Mouse (Mus musculus) kidney, postnatal 0 days (tissue): ENCODE measurements around the gene Itpr3. TPM values are rescaled to one million over a fixed set of nuclear protein-coding genes. Genes with fewer than 3 reads are reported as not detected.

Experiments
- ATAC-seq: fragments of 200-750 bp; cut with Nextera tagmentation; replicated peaks from 2 replicates; pipeline ENCODE4 v1.8.0; 2017; ENCODE audit warnings: low read depth, moderate number of reproducible peaks, moderate TSS enrichment, moderate library complexity; ENCODE audit not compliant: low FRiP score
- DNase-seq: peaks from one replicate; pipeline ENCODE4 v3.0.0-alpha.2; 2016; ENCODE audit warnings: low spot score
- H3K27ac ChIP-seq: fragments of 300-500 bp; sonication (generic); 2 replicates; pipeline ENCODE4 v1.5.1; 2014; ENCODE audit warnings: mild to moderate bottlenecking
- H3K27me3 ChIP-seq: fragments of 300-500 bp; sonication (generic); 2 replicates; pipeline ENCODE4 v1.6.1; 2014; ENCODE audit warnings: low read length, mixed read lengths; ENCODE audit not compliant: insufficient read depth
- H3K36me3 ChIP-seq: fragments of 300-500 bp; sonication (generic); 2 replicates; pipeline ENCODE4 v1.6.1; 2014; ENCODE audit warnings: low read length, mixed read lengths; ENCODE audit not compliant: insufficient read depth
- H3K4me1 ChIP-seq: fragments of 300-500 bp; sonication (generic); replicated peaks from 2 replicates; pipeline ENCODE4 v1.6.1; 2014; ENCODE audit warnings: antibody characterized with exemption, low read length, mixed read lengths; ENCODE audit not compliant: insufficient read depth
- H3K4me2 ChIP-seq: fragments of 300-500 bp; sonication (generic); 2 replicates; pipeline ENCODE4 v1.6.1; 2014; ENCODE audit warnings: mild to moderate bottlenecking, low read length, moderate library complexity, mixed read lengths
- H3K4me3 ChIP-seq: fragments of 300-500 bp; sonication (generic); replicated peaks from 2 replicates; pipeline ENCODE4 v1.5.1; 2014; ENCODE audit warnings: low read depth, low read length
- H3K9ac ChIP-seq: fragments of 300-500 bp; sonication (generic); 2 replicates; pipeline ENCODE4 v1.6.1; 2014; ENCODE audit warnings: low read depth, low read length
- H3K9me3 ChIP-seq: fragments of 300-500 bp; sonication (generic); replicated peaks from 2 replicates; pipeline ENCODE4 v1.6.1; 2016; ENCODE audit warnings: low read length, inconsistent platforms, mixed read lengths
- CTCF ChIP-seq: IDR thresholded peaks from 2 replicates; pipeline ENCODE4 v1.5.1; 2016; ENCODE audit warnings: antibody characterized with exemption, low read depth, mild to moderate bottlenecking, moderate library complexity
- WGBS: fragments of 180-500 bp; shearing (Covaris S2); extraction: QIAGEN DNeasy Blood & Tissue Kit; methylation state at CpG from one replicate; pipeline ENCODE4 v1.1.7; 2014; 5-methylcytosine and 5-hydroxymethylcytosine counted together
- microRNA-seq: library from miRNA; unstranded; fragments of <30 nt; microRNA quantifications from one replicate; pipeline ENCODE4, GENCODE M21; 2016
- polyA plus RNA-seq: library from polyadenylated mRNA; unstranded; fragments of >200 nt; fragmentation: Nextera tagmentation; extraction: Ambion mirVana; gene quantifications from 2 replicates; pipeline ENCODE4 v1.2.1, GENCODE M21; 2015

Gene Itpr3
- polyA plus RNA-seq, 1 experiment from 2014 or later = 4.1 TPM

DNA sequence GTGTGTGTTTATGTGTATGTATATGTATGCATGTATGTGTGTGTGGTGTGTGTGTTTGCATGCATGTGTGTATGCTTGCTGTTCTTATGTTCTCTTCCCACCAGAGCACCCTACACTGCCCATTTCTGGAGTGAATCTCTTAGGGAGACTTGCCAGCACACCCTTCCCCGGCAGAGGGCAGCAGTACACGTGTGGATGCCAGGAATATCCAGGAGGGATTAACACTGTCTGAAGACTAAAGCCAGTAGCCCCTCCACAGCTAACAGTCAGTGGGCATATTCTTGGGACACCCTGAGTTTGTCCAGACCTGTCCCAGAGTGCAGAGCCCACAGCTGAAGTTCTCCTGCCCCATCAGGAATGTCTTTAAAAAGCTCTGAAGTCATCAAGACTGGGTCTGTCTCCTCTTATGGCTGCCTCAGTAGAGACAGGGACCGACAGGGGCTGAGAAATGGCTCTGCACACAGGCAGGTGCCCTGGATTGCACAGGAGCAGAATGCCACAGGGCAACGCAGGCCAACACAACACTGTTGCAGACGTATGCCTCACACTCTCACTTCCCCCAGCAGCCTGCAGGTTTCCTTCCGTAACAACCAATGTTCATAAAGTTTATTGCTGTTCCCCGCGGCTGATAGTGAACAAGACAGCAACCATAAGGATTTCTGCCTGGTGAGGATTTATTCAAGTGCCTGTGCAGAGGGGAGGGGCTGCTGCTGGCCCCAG is 108.1 kb downstream of the Itpr3 start:
- Histone ChIP-seq H3K36me3 (no peaks in the 10 kb centered on the region), H3K4me2 (no peak overlapping the region), H3K27ac (no peak overlapping the region), H3K4me3 (no peak overlapping the region), H3K9me3 (no peaks in the 10 kb centered on the region), H3K9ac (no peak overlapping the region), H3K27me3 (no peaks in the 10 kb centered on the region), H3K4me1 (no peaks in the 10 kb centered on the region)
- TF ChIP-seq CTCF = peak; percentile 77
- 56% methylated on average over 8 of the region's 8 CpGs for WGBS
- ATAC-seq (no peak), DNase-seq (peak; percentile 71)

DNA sequence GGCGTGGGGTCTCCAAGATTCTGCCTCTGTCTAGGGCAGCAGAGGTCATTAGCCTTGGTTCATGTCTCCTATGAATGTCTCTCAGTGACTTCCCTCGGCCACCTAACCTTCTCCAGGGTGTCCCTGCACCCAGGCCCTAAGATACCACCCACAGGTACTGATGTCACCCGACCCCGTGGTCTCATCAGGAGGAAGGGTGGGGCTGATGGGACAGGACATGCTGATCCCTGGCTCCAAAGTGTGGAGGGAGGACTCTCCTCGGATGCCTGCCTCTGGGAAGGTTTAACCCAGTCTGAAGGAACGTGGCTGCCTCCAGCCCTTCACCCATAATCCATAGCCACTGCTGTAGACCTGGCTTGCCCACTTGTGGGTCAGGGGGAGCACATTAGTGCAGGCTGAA is 109.8 kb downstream of the Itpr3 start:
- WGBS = 68% methylated on average over 6 of the region's 6 CpGs
- H3K9ac ChIP-seq = no peak overlapping the region
- no peak overlapping the region for H3K27ac ChIP-seq
- H3K4me2 ChIP-seq = no peak overlapping the region
- no peak for ATAC-seq
- TF ChIP-seq CTCF = no peak
- H3K4me3 ChIP-seq = no peak overlapping the region
- H3K27me3 ChIP-seq = no peaks in the 10 kb centered on the region
- H3K9me3 ChIP-seq = no peaks in the 10 kb centered on the region
- no peak for DNase-seq
- no peaks in the 10 kb centered on the region for H3K4me1 ChIP-seq
- H3K36me3 ChIP-seq = no peaks in the 10 kb centered on the region

GRCm38 (mm10) chr17:27167545-27167944 is 110.4 kb downstream of the Itpr3 start, which contains the start of gene Ip6k3:
Ip6k3 (minus strand) TSS chr17:27167795.
- WGBS = 24% methylated on average over 4 of the region's 4 CpGs
- Histone ChIP-seq H3K4me1 (no peaks in the 10 kb centered on the region), H3K27ac (no peak within 1 kb of the TSS), H3K4me2 (no peak within 1 kb of the TSS), H3K36me3 (no peaks in the 10 kb centered on the region), H3K9me3 (no peaks in the 10 kb centered on the region), H3K4me3 (no peak within 1 kb of the TSS), H3K9ac (no peak within 1 kb of the TSS), H3K27me3 (no peaks in the 10 kb centered on the region)
- DNase-seq (peak; percentile 26), ATAC-seq (no peak)
- no peak for TF ChIP-seq CTCF

- ATAC-seq (no peak), DNase-seq (no peak)
- no peak for TF ChIP-seq CTCF
- Histone ChIP-seq H3K27me3 (no peaks in the 10 kb centered on the region), H3K27ac (no peak overlapping the region), H3K9ac (no peak overlapping the region), H3K4me1 (no peaks in the 10 kb centered on the region), H3K4me2 (no peak overlapping the region), H3K36me3 (no peaks in the 10 kb centered on the region), H3K4me3 (no peak overlapping the region), H3K9me3 (no peaks in the 10 kb centered on the region)
- WGBS = 88% methylated on average over 4 of the region's 4 CpGs
Observed at GRCm38 (mm10) chr17:27168569-27168968, 111.5 kb downstream of the Itpr3 start.

- H3K27me3 ChIP-seq = no peaks in the 10 kb centered on the region
- no peak for TF ChIP-seq CTCF
- DNase-seq (no peak), ATAC-seq (no peak)
- no peak overlapping the region for H3K27ac ChIP-seq
- H3K9ac ChIP-seq = no peak overlapping the region
- no peak overlapping the region for H3K4me3 ChIP-seq
- H3K9me3 ChIP-seq = no peaks in the 10 kb centered on the region
- WGBS = 70% methylated on average over 11 of the region's 11 CpGs
- H3K36me3 ChIP-seq = no peaks in the 10 kb centered on the region
- H3K4me1 ChIP-seq = no peaks in the 10 kb centered on the region
- H3K4me2 ChIP-seq = no peak overlapping the region
Observed at GRCm38 (mm10) chr17:27169952-27170695, 113.0 kb downstream of the Itpr3 start.

GRCm38 (mm10) chr17:27171121-27171520 is 114.0 kb downstream of the Itpr3 start:
- Histone ChIP-seq H3K36me3 (no peaks in the 10 kb centered on the region), H3K4me1 (no peaks in the 10 kb centered on the region), H3K9ac (no peak overlapping the region), H3K27ac (no peak overlapping the region), H3K9me3 (no peaks in the 10 kb centered on the region), H3K4me3 (no peak overlapping the region), H3K27me3 (no peaks in the 10 kb centered on the region), H3K4me2 (no peak overlapping the region)
- ATAC-seq = no peak
- no peak for TF ChIP-seq CTCF
- DNase-seq = no peak
- 67% methylated on average over 5 of the region's 5 CpGs for WGBS

Small RNAs within 50 kb of the gene (microRNA-seq; reads per million reads assigned to microRNA genes)
- not detected for gene Mir7677

Other genes starting within 250 kb of the Itpr3 start
- not detected in 2 replicates for gene Nkx2-5, start 212.3 kb upstream of the Itpr3 start, polyA plus RNA-seq
- gene Kifc5b, start 140.2 kb upstream of the Itpr3 start, polyA plus RNA-seq = 1.3 and 1.8 TPM in 2 replicates
- gene Phf1, start 124.3 kb upstream of the Itpr3 start, polyA plus RNA-seq = 8.8 and 9.8 TPM in 2 replicates
- 226 and 227 TPM in 2 replicates for gene Cuta, start 117.7 kb upstream of the Itpr3 start, polyA plus RNA-seq
- 0.78 and 0.99 TPM in 2 replicates for gene Syngap1, start 116.1 kb upstream of the Itpr3 start, polyA plus RNA-seq
- gene Zbtb9, start 84.1 kb upstream of the Itpr3 start, polyA plus RNA-seq = 11.1 and 12.1 TPM in 2 replicates
- gene Bak1, start 28.3 kb upstream of the Itpr3 start, polyA plus RNA-seq = 6.3 and 6.7 TPM in 2 replicates
- gene Uqcc2, start 76.6 kb downstream of the Itpr3 start, polyA plus RNA-seq = 286 and 315 TPM in 2 replicates
- 0.18 and 0.43 TPM in 2 replicates for gene Ip6k3, start 110.5 kb downstream of the Itpr3 start, polyA plus RNA-seq
- gene Lemd2, start 147.2 kb downstream of the Itpr3 start, polyA plus RNA-seq = 14.0 and 18.0 TPM in 2 replicates